Mouse (Mus musculus) kidney, adult 2 months (tissue): ENCODE measurements at regions not wholly inside any gene's neighbourhood (a gene's known extent, or its start where the extent isn't known, plus 50 kb on each side); places are given as distances from the start of the nearest gene placed in this dataset.

Source experiments
- DNase-seq: peaks from one replicate; pipeline ENCODE4 v3.0.0; 2021
- H3K27ac ChIP-seq: fragments of 200-500 bp; 2 replicates; pipeline ENCODE4 v1.5.1; 2012; ENCODE audit warnings: low read depth, low read length, control low read depth, inconsistent platforms; ENCODE audit not compliant: insufficient read depth
- H3K27me3 ChIP-seq: fragments of 200-500 bp; replicated peaks from 2 replicates; pipeline ENCODE4 v1.6.1; 2012; ENCODE audit warnings: mild to moderate bottlenecking, moderate library complexity, low read length, inconsistent platforms; ENCODE audit not compliant: control insufficient read depth, insufficient read depth
- H3K36me3 ChIP-seq: fragments of 200-500 bp; 2 replicates; pipeline ENCODE4 v1.6.1; 2012; ENCODE audit warnings: mild to moderate bottlenecking, moderate library complexity, low read length, inconsistent platforms; ENCODE audit not compliant: control insufficient read depth, insufficient read depth
- H3K4me1 ChIP-seq: fragments of 200-500 bp; 2 replicates; pipeline ENCODE4 v1.6.1; 2011; ENCODE audit warnings: low read length; ENCODE audit not compliant: control insufficient read depth, insufficient read depth
- H3K4me3 ChIP-seq: fragments of 200-500 bp; 2 replicates; pipeline ENCODE4 v1.5.1; 2011; ENCODE audit warnings: mild to moderate bottlenecking, low read depth, low read length, control low read depth; ENCODE audit not compliant: insufficient read depth
- CTCF ChIP-seq: fragments of 200-500 bp; conservative IDR thresholded peaks from 2 replicates; pipeline ENCODE4 v1.5.1; 2011; ENCODE audit warnings: low read depth, mild to moderate bottlenecking, control low read depth, low read length, moderate library complexity, mixed read lengths; ENCODE audit not compliant: insufficient read depth, insufficient read length
- POLR2A ChIP-seq: fragments of 200-500 bp; IDR thresholded peaks from one replicate; pipeline ENCODE4 v1.6.1; 2011; ENCODE audit warnings: low read depth, low read length, control low read depth
- whole genome bisulfite sequencing: fragments of 180-500 bp; shearing (Covaris S2); methylation state at CpG from one replicate; pipeline ENCODE4 v1.1.7; 2018; 5-methylcytosine and 5-hydroxymethylcytosine counted together

DNA sequence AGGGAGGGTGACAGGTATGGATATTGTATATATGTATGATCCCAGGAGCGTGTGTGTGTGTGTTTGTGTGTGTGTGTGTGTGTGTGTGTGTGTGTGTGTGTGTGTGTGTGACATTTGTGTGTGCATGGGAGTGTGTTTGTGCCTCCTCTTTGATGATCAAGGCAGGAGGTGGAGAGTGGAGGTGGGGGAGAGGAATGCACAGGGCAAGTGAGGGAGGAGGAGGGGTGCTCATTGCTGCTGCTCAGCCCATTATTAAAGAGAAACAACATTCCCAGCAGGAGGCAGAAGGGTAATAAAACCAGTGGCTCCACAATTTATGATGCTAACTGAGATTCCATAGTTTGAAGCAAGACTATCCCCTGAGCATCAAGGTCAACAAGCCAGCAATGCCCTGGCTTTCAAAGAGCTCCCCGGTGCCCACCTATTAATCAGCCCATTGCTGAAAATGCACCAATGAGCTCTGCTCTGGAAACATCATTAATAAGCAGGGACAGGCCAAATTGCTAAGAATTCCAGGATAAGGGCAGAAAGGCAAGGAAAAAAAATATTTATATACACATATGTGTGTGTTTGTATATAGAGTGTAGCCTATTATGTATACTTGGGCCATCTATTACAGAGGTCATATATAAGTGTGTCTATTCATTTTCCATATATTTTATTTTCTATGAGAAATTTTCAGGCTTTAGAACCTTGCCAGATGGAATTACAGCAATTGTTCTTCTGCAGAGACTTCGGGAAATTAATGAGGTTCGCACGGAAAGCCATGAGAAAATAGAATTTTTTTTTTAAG is 316.7 kb downstream of the Gm826 start:
- DNase-seq = no peak
- no peak overlapping the region for H3K4me3 ChIP-seq
- no peak overlapping the region for H3K27ac ChIP-seq
- 50% methylated on average over 5 of the region's 5 CpGs for WGBS
- H3K4me1 ChIP-seq = no peaks in the 10 kb centered on the region
- TF ChIP-seq POLR2A (no peak), CTCF (no peak)
- no peaks in the 10 kb centered on the region for H3K36me3 ChIP-seq
- H3K27me3 ChIP-seq = no peaks in the 10 kb centered on the region

DNA sequence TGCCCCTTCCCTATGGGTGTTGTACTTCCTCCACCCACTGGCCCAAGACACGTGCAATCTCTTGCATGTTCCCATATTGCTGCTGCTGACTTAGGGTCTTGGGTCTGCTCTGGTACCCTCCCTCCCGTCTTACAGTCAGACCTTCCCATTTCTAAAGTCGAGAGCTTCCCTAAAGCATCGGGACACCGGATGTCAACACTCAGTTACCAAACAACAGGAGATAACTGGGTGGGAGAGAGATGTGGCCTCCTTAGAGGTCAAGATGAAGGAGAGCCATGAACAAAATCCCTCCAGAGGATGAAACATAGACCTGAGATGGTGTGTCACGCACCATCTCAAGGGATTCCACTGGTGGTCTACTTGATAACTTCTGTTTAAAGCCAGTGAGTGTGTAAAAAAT is 322.5 kb downstream of the Gm826 start:
- H3K27ac ChIP-seq = no peak overlapping the region
- no peak for DNase-seq
- H3K36me3 ChIP-seq = no peaks in the 10 kb centered on the region
- TF ChIP-seq POLR2A (no peak), CTCF (no peak)
- H3K27me3 ChIP-seq = no peaks in the 10 kb centered on the region
- H3K4me1 ChIP-seq = no peaks in the 10 kb centered on the region
- no peak overlapping the region for H3K4me3 ChIP-seq
- WGBS = 87% methylated on average over 6 of the region's 6 CpGs

DNA sequence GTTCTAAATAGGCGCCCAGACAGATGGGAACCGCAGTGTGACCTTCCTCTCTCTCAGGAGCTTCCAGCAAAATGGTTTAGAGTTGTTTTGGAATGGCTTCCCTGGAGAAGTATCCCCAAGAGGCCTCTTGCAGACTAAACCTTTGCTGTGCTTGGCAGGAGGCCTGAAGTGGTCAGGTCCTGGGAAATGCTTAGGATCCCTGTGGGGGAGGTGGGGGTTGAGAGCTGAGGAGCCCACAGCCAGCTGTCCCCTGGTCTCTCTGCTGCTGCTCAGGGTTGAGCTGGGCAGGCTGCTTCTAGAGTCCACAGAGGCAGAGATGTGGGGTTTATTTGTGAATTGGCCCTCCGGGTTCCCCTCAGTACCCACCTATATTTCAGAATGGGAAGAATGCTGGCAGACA is 331.3 kb downstream of the Gm826 start:
- Histone ChIP-seq H3K27ac (no peak overlapping the region), H3K27me3 (no peaks in the 10 kb centered on the region), H3K4me1 (no peaks in the 10 kb centered on the region), H3K36me3 (no peaks in the 10 kb centered on the region), H3K4me3 (no peak overlapping the region)
- peak; percentile 38 for DNase-seq
- WGBS = 73% methylated on average over 3 of the region's 3 CpGs
- TF ChIP-seq POLR2A (no peak), CTCF (no peak)

DNA sequence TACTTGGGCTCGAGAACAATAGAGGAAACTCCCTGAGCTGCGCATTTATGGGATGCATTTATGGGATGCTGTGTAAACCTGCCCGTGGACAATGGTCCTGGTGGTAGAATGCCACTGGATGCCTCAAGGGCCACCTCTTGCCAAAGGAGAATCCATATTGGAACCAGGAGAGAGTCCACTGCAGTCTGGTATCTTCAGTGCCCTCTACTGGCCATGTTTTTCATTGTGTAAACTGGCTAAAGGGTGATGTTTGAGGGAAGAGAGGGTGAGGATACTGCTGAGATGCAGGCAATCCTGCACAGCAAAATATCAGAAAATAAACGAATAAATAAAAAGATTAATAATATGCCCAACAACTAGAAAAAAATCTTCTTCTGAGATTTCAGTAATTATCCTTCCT is 333.5 kb downstream of the Gm826 start:
- Histone ChIP-seq H3K4me1 (no peaks in the 10 kb centered on the region), H3K27me3 (no peaks in the 10 kb centered on the region), H3K4me3 (no peak overlapping the region), H3K36me3 (no peaks in the 10 kb centered on the region), H3K27ac (no peak overlapping the region)
- WGBS = 70% methylated on average over 4 of the region's 4 CpGs
- TF ChIP-seq CTCF (peak; percentile 35), POLR2A (no peak)
- DNase-seq = peak; percentile 22

DNA sequence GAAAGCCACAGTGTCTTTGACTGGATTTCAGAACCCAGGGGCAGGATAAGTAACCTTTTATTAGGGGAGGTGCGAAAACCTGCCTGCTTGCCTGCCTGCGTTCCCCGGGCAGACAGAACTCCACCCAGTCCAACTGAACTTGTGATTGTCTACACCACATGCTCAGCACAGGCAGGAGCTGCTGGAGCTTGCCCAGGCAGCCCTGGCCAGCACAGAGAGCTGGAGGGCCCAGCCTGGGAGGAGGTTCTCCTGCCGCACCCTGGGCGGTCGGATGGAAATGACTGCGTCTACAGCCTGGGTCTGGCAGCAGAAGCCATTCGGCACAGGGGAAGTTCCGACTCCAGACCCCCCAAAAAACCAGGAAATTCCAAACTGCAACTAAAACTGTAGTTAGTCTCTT is 336.6 kb downstream of the Gm826 start:
- DNase-seq = no peak
- TF ChIP-seq CTCF = no peak
- Histone ChIP-seq H3K4me3 (no peak overlapping the region), H3K36me3 (no peaks in the 10 kb centered on the region), H3K27me3 (no peaks in the 10 kb centered on the region), H3K27ac (no peak overlapping the region), H3K4me1 (no peaks in the 10 kb centered on the region)
- 58% methylated on average over 9 of the region's 9 CpGs for WGBS

DNA sequence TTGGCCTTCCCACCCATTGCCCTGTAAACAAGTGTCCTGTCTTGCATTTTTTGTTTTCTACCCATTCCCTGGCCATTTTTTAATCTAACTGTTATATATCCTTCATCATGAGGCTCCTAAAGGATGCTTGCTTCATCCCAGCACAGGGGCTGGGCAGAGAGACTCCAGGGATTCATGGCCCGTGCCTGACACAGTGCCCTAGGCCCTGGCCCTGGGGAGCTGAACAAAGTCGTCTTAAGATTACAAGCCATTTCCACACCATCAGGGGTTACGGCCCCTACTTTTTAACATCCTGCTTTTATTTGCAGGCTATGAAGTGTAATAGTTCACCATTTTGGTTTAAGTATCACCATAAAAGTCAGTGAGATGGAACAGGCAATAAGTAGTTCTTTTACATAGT is 339.5 kb downstream of the Gm826 start:
- no peak overlapping the region for H3K27ac ChIP-seq
- 51% methylated on average over 3 of the region's 3 CpGs for WGBS
- TF ChIP-seq CTCF (no peak), POLR2A (no peak)
- no peaks in the 10 kb centered on the region for H3K27me3 ChIP-seq
- H3K36me3 ChIP-seq = no peaks in the 10 kb centered on the region
- no peak overlapping the region for H3K4me3 ChIP-seq
- H3K4me1 ChIP-seq = no peaks in the 10 kb centered on the region
- DNase-seq = no peak

DNA sequence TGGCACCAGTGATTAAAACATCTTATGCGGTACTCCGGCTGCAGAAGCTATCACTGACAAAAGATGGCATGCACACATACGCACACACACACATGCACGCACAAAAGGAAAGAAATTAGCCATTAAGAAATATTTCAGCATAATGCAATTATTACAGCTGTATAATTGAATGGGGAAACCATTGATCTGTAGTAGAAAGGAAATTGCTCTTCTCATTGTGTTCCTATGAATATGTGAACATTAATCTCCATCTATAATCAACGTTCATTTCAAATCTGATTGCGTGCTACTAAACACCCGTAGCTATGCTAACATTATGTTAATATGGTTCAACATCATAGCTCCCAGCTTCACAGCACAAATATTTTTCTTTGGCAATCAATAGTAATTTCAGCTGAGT is 347.2 kb downstream of the Gm826 start:
- DNase-seq = no peak
- TF ChIP-seq CTCF (no peak), POLR2A (no peak)
- Histone ChIP-seq H3K36me3 (no peaks in the 10 kb centered on the region), H3K4me3 (no peak overlapping the region), H3K4me1 (no peaks in the 10 kb centered on the region), H3K27ac (no peak overlapping the region), H3K27me3 (no peaks in the 10 kb centered on the region)
- 94% methylated on average over 7 of the region's 7 CpGs for WGBS
